Mouse (Mus musculus) erythroblast, embryonic 14.5 days (primary cell): ENCODE results near the gene Qrich2.

Experiments used
- GATA1 ChIP-seq: IDR thresholded peaks from 2 replicates; pipeline ENCODE4 v1.6.1; 2012; ENCODE audit warnings: low read length, inconsistent platforms, mixed read lengths
- TAL1 ChIP-seq: IDR thresholded peaks from 3 replicates; pipeline ENCODE4 v1.6.1; 2012; ENCODE audit warnings: low read length, inconsistent platforms, mixed read lengths

DNA sequence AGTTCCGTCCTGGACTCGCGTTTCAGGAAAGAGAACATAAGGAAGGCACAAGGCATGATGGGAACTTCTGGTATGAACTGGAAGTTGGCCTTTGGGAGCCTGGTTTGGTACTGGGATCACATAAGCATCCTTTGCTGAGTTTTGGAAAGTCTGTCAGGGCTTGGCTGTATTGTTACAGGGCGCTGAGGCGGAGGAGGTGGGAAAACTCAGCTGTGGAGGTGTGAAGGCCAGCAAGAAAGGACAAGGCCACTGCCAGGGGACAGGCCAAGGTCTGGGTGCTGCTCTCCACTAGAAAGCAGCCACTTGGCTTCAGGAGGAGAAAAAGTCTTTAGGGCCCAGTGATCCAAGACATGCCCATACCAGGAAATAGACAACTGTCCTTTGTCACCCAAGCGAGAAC is 22.7 kb downstream of the Qrich2 start:
- no peak for TF ChIP-seq TAL1
- TF ChIP-seq GATA1: no peak
